Mouse (Mus musculus): ENCODE measurements at regions not wholly inside any gene's neighbourhood (a gene's known extent, or its start where the extent isn't known, plus 50 kb on each side); places are given as distances from the start of the nearest gene placed in this dataset.

DNA sequence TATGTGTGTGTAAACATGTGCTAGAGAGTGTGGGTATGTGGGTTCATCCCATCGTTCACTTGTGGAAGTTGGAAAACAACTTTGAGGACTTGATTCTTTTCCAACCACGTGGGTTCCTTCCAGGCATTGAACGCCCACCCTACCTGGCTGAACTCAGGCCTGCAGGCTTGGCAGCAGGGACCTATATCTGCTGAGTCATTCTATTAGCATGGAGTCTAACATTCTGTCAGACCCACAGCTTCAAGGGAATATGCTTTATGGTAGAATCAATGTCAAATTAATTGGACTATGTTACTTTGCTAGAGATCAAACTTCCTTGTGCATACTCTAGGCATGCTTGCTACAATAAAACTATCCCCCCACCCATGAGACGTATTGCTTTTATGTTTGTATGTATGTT lies 56.1 kb upstream of the Ep300 start:
- in situ Hi-C loops (cut with MboI, MseI), result loop anchor here (10.0 to 25.0 kb wide), 3 partner anchors 564 to 1456 kb away; partner anchors contain the start of genes Naga (in 1 of the 2), Pheta2 (in 1 of the 2), Smdt1 (in 1 of the 2) and Tcf20 (in 1 of the 2)

DNA sequence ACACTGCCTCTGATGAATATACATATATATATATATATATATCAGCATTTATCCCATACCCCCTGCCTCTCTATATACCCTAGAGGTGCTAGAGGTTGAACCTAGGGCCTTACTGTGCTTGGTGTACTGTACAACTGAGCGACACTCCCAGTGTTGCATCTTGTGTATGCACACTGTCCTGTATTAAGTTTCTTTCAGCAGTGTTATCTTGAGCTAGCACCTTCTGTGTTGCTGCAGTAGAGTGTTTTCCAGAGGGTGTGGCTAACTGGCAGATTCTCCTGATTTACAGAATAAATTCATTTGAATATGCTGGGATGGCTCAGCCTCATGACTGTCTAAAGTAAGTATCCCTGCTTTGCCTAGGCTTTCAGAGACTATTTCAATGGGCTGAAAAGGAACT lies 54.7 kb upstream of the Ep300 start:
- in situ Hi-C loops (cut with MboI, MseI), result loop anchor here in 1 of 2 experiments (25.0 kb wide), 1 partner anchor 807 kb away; the partner anchor contains the start of genes Naga, Pheta2 and Smdt1

DNA sequence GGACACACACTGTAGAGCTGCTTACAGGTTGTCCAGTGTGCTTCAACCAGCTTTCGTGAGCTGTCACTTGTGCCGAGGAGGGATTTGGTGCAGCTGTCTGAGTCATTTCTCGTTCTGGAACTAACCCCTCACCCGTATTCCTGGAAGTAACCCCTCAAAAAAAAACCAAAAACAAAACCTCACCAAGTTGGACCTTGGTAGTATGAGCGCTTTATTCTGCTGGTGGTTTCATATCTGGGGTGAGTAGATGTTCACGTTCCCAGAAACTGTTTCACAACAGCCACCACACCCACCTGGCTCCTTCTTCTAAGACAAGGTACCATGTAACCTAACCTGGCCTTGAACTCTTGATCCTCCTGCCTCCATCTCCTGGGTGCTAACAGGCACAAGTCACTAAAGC lies 50.6 kb upstream of the Ep300 start:
- in situ Hi-C loops (cut with MboI, MseI), result loop anchor here in 1 of 2 experiments (25.0 kb wide), 1 partner anchor 803 kb away; the partner anchor contains the start of genes Naga, Pheta2 and Smdt1
